Mouse (Mus musculus): ENCODE results near the gene Tm9sf4.
A peak's percentile ranks its signal among the peaks of the same experiment; 100 is the strongest.

Gene Tm9sf4

GRCm38 (mm10) chr2:153160844-153161683, at the start of gene Tm9sf4:
TSS of gene Tm9sf4 (plus strand) at chr2:153161303.
- peak; percentile 96 for ATAC-seq (ENCODE audit: low TSS enrichment)

GRCm38 (mm10) chr2:153115679-153116081, 45.4 kb upstream of the Tm9sf4 start:
- ATAC-seq (ENCODE audit: low TSS enrichment): no peak

- ATAC-seq (ENCODE audit: low TSS enrichment): no peak
Measured at GRCm38 (mm10) chr2:153117051-153117486, 44.0 kb upstream of the Tm9sf4 start.

GRCm38 (mm10) chr2:153119488-153119887, 41.6 kb upstream of the Tm9sf4 start:
- ATAC-seq (ENCODE audit: low TSS enrichment): no peak

- ATAC-seq (ENCODE audit: low TSS enrichment): no peak
Measured at GRCm38 (mm10) chr2:153120126-153120525, 41.0 kb upstream of the Tm9sf4 start.

- no peak for ATAC-seq (ENCODE audit: low TSS enrichment)
Measured at GRCm38 (mm10) chr2:153121821-153122615, 39.1 kb upstream of the Tm9sf4 start.

GRCm38 (mm10) chr2:153122701-153123100, 38.4 kb upstream of the Tm9sf4 start:
- ATAC-seq (ENCODE audit: low TSS enrichment): no peak

- ATAC-seq (ENCODE audit: low TSS enrichment): no peak
Measured at GRCm38 (mm10) chr2:153125875-153126274, 35.2 kb upstream of the Tm9sf4 start.

GRCm38 (mm10) chr2:153131019-153131418, 30.1 kb upstream of the Tm9sf4 start:
- no peak for ATAC-seq (ENCODE audit: low TSS enrichment)

- no peak for ATAC-seq (ENCODE audit: low TSS enrichment)
Measured at GRCm38 (mm10) chr2:153134237-153134636, 26.9 kb upstream of the Tm9sf4 start.

GRCm38 (mm10) chr2:153136211-153136610, 24.9 kb upstream of the Tm9sf4 start:
- no peak for ATAC-seq (ENCODE audit: low TSS enrichment)

GRCm38 (mm10) chr2:153139158-153139557, 21.9 kb upstream of the Tm9sf4 start:
- ATAC-seq (ENCODE audit: low TSS enrichment): no peak

GRCm38 (mm10) chr2:153139996-153140613, 21.0 kb upstream of the Tm9sf4 start:
- ATAC-seq (ENCODE audit: low TSS enrichment): no peak

GRCm38 (mm10) chr2:153142620-153143199, 18.4 kb upstream of the Tm9sf4 start:
- peak; percentile 70 for ATAC-seq (ENCODE audit: low TSS enrichment)

- ATAC-seq (ENCODE audit: low TSS enrichment): no peak
Measured at GRCm38 (mm10) chr2:153145346-153145745, 15.8 kb upstream of the Tm9sf4 start.

GRCm38 (mm10) chr2:153147236-153147635, 13.9 kb upstream of the Tm9sf4 start:
- no peak for ATAC-seq (ENCODE audit: low TSS enrichment)

- peak; percentile 76 for ATAC-seq (ENCODE audit: low TSS enrichment)
Measured at GRCm38 (mm10) chr2:153147715-153148114, 13.4 kb upstream of the Tm9sf4 start.

GRCm38 (mm10) chr2:153149742-153150141, 11.4 kb upstream of the Tm9sf4 start:
- no peak for ATAC-seq (ENCODE audit: low TSS enrichment)

- peak; percentile 85 for ATAC-seq (ENCODE audit: low TSS enrichment)
Measured at GRCm38 (mm10) chr2:153151026-153151425, 10.1 kb upstream of the Tm9sf4 start.

- ATAC-seq (ENCODE audit: low TSS enrichment): no peak
Measured at GRCm38 (mm10) chr2:153151926-153152665, 9.0 kb upstream of the Tm9sf4 start.

- ATAC-seq (ENCODE audit: low TSS enrichment): no peak
Measured at GRCm38 (mm10) chr2:153153033-153153450, 8.1 kb upstream of the Tm9sf4 start.
